Mouse (Mus musculus) myocyte (in vitro differentiated cells): Measurements from ENCODE around the gene Gm20388. TPM values are rescaled to one million over a fixed set of nuclear protein-coding genes. Genes with fewer than 3 reads are reported as not detected.

Experiments
- H3K27me3 ChIP-seq: one replicate; pipeline ENCODE4 v1.6.1; 2011; ENCODE audit not compliant: control insufficient read depth, insufficient read depth, insufficient read length
- H3K36me3 ChIP-seq: one replicate; pipeline ENCODE4 v1.6.1; 2011; ENCODE audit not compliant: control insufficient read depth, insufficient read depth
- H3K4me2 ChIP-seq: one replicate; pipeline ENCODE4 v1.6.1; 2011; ENCODE audit warnings: low read depth, control low read depth
- H3K4me3 ChIP-seq: one replicate; pipeline ENCODE4 v1.5.1; 2011; ENCODE audit warnings: mild to moderate bottlenecking, control low read depth, moderate library complexity
- H3K79me2 ChIP-seq: one replicate; pipeline ENCODE4 v1.6.1; 2011; ENCODE audit not compliant: control insufficient read depth, insufficient read depth
- H3ac ChIP-seq: one replicate; pipeline ENCODE4 v1.6.1; 2011; ENCODE audit not compliant: control insufficient read depth, insufficient read length
- CEBPB ChIP-seq: IDR thresholded peaks from 2 replicates; pipeline ENCODE4 v1.6.1; 2011; ENCODE audit warnings: mild to moderate bottlenecking, moderate library complexity; ENCODE audit not compliant: poor library complexity, insufficient read depth, severe bottlenecking
- E2F4 ChIP-seq: IDR thresholded peaks from one replicate; pipeline ENCODE4 v1.6.1; 2011; ENCODE audit warnings: mild to moderate bottlenecking, control low read depth, moderate library complexity; ENCODE audit not compliant: insufficient read depth
- MAX ChIP-seq: IDR thresholded peaks from one replicate; pipeline ENCODE4 v1.6.1; 2011; ENCODE audit warnings: low read depth, mild to moderate bottlenecking, control low read depth
- MYOD1 ChIP-seq, 3 experiments: IDR thresholded peaks; one replicate each; pipeline ENCODE4 v1.6.1; 2011; ENCODE audit warnings: control low read depth in 2 of 3, low read depth in 2 of 3, mild to moderate bottlenecking in 2 of 3, moderate library complexity in 1 of 3; ENCODE audit not compliant: insufficient read length in 2 of 3, control insufficient read depth in 1 of 3
- MYOG ChIP-seq, 3 experiments: IDR thresholded peaks; one replicate each; pipeline ENCODE4 v1.6.1; 2011; ENCODE audit warnings: control low read depth in 2 of 3, low read depth in 2 of 3, mild to moderate bottlenecking in 2 of 3; ENCODE audit not compliant: insufficient read length in 2 of 3, control insufficient read depth in 1 of 3, insufficient read depth in 1 of 3
- POLR2A ChIP-seq: IDR thresholded peaks from one replicate; pipeline ENCODE4 v1.6.1; 2011; ENCODE audit warnings: low read depth, mild to moderate bottlenecking, control low read depth, moderate library complexity; ENCODE audit not compliant: insufficient read length
- POLR2AphosphoS2 ChIP-seq: IDR thresholded peaks from one replicate; pipeline ENCODE4 v1.6.1; 2011; ENCODE audit warnings: low read depth, control low read depth; ENCODE audit not compliant: insufficient read length
- REST ChIP-seq: IDR thresholded peaks from one replicate; pipeline ENCODE4 v1.6.1; 2011; ENCODE audit warnings: mild to moderate bottlenecking, control low read depth, moderate library complexity; ENCODE audit not compliant: insufficient read depth, insufficient read length
- SRF ChIP-seq: IDR thresholded peaks from one replicate; pipeline ENCODE4 v1.6.1; 2011; ENCODE audit warnings: low read depth; ENCODE audit not compliant: control insufficient read depth, insufficient read length
- TCF12 ChIP-seq: IDR thresholded peaks from one replicate; pipeline ENCODE4 v1.6.1; 2011; ENCODE audit warnings: mild to moderate bottlenecking, control low read depth; ENCODE audit not compliant: poor library complexity, insufficient read depth, severe bottlenecking
- TCF3 ChIP-seq: IDR thresholded peaks from one replicate; pipeline ENCODE4 v1.6.1; 2011; ENCODE audit warnings: low read depth, control low read depth; ENCODE audit not compliant: insufficient read length
- USF1 ChIP-seq: IDR thresholded peaks from one replicate; pipeline ENCODE4 v1.6.1; 2011; ENCODE audit warnings: low read depth, mild to moderate bottlenecking, control low read depth, moderate library complexity
- polyA plus RNA-seq: library from polyadenylated mRNA; unstranded; fragments of >200 nt; fragmentation: generic; extraction: Trizol; gene quantifications from one replicate; pipeline ENCODE4 v1.2.1, GENCODE M21; 2012; ENCODE audit warnings: missing spikeins

Gm20388 gene
- polyA plus RNA-seq, 1 experiment, result 15.3 TPM

GRCm38 (mm10) chr8:122701441-122702185 is 2791.0 kb downstream of the Gm20388 start:
- no peaks in the 10 kb centered on the region for H3K79me2 ChIP-seq
- H3K27me3 ChIP-seq, result peaks cover 71% of the 10 kb centered on the region
- TF ChIP-seq MYOG (IDR thresholded peaks at IDR 0.05; ENCODE audit: control insufficient read depth in 1 of 3, insufficient read depth in 1 of 3, insufficient read length in 2 of 3, low read depth in 2 of 3), result no peak
- no peak for TF ChIP-seq POLR2AphosphoS2
- TF ChIP-seq REST, result no peak
- no peak for TF ChIP-seq SRF
- no peak for TF ChIP-seq TCF12
- no peak for TF ChIP-seq E2F4
- no peak for TF ChIP-seq MAX
- no peak for TF ChIP-seq POLR2A
- TF ChIP-seq USF1, result no peak
- TF ChIP-seq CEBPB, result no peak
- H3K4me3 ChIP-seq, result no peak overlapping the region
- H3ac ChIP-seq, result no peak overlapping the region
- no peaks in the 10 kb centered on the region for H3K36me3 ChIP-seq
- H3K4me2 ChIP-seq, result no peak overlapping the region

DNA sequence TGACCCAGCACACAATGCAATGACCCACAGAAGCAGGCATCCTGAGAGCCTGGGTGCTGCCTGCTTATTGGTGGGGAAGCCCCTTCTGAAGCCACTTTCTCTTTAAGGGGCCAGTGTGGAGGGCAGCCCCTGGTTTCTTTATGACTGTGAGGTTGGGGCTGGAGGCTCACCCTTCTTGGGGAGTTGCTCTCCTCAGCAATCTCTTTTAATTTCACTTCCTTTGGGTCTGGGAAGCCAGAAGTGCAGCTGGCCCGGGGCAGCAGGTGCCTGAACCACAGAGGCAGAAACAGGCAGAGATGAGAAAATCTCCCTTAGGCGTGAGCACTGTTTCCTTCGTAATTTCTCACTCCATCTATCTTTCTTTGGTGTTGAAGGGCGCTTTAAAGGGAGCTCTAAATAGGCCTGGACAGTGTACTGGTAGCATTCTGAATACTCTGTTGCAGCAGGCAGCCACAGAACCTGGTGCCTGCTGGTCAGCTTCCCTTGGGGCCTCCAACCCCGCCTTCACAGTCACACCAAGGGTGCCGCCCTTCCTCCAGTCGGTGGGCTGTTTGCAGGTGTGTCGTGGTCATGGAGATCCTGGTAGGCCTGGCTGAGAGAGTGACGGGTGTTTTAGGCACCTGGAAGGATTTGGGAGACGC is 2791.8 kb downstream of the Gm20388 start:
- H3K79me2 ChIP-seq, result no peaks in the 10 kb centered on the region
- H3K4me2 ChIP-seq, result no peak overlapping the region
- no peaks in the 10 kb centered on the region for H3K36me3 ChIP-seq
- H3K27me3 ChIP-seq, result peaks cover 79% of the 10 kb centered on the region
- H3K4me3 ChIP-seq, result no peak overlapping the region
- no peak for TF ChIP-seq SRF
- TF ChIP-seq MYOG (IDR thresholded peaks at IDR 0.05; ENCODE audit: control insufficient read depth in 1 of 3, insufficient read depth in 1 of 3, insufficient read length in 2 of 3, low read depth in 2 of 3), result peak in 2 of 3 experiments; percentile 52 to 78
- peak in 2 of 3 experiments; percentile 69 to 71 for TF ChIP-seq MYOD1 (IDR thresholded peaks at IDR 0.05; ENCODE audit: control insufficient read depth in 1 of 3, insufficient read length in 2 of 3, low read depth in 2 of 3)
- peak; percentile 3 for TF ChIP-seq TCF12
- TF ChIP-seq USF1, result no peak
- TF ChIP-seq POLR2AphosphoS2, result no peak
- H3ac ChIP-seq, result no peak overlapping the region

DNA sequence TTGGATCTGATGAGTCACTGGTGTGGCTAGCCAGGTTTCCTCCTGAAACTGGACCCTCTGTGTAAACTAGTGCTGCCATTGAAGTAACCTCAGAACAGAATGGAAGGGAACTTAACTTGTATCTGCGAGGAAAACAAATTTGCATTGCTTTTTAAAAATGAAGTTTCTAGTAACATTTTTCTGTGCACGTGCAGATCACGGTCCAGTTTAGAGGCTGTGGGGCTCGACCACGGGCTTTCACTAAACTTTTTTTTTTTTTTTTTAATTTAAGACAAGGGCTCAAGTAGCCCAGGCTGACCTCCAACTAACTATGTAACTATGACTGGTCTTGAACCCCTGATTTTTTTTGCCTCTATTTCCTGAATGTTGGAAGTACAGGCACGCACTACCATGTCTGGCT is 2792.3 kb downstream of the Gm20388 start:
- Histone ChIP-seq H3K79me2 (no peaks in the 10 kb centered on the region), H3K27me3 (peaks cover 79% of the 10 kb centered on the region), H3K4me3 (no peak overlapping the region), H3ac (no peak overlapping the region), H3K4me2 (no peak overlapping the region), H3K36me3 (no peaks in the 10 kb centered on the region)
- TF ChIP-seq MAX (no peak), TCF12 (no peak), USF1 (no peak), POLR2A (no peak), MYOG (IDR thresholded peaks at IDR 0.05; ENCODE audit: control insufficient read depth in 1 of 3, insufficient read depth in 1 of 3, insufficient read length in 2 of 3, low read depth in 2 of 3) (no peak), REST (no peak), SRF (no peak), POLR2AphosphoS2 (no peak), TCF3 (no peak), MYOD1 (IDR thresholded peaks at IDR 0.05; ENCODE audit: control insufficient read depth in 1 of 3, insufficient read length in 2 of 3, low read depth in 2 of 3) (no peak), CEBPB (no peak), E2F4 (no peak)

GRCm38 (mm10) chr8:122704612-122705011 is 2794.0 kb downstream of the Gm20388 start:
- no peaks in the 10 kb centered on the region for H3K79me2 ChIP-seq
- H3K27me3 ChIP-seq, result peaks cover 80% of the 10 kb centered on the region
- H3ac ChIP-seq, result no peak overlapping the region
- no peak for TF ChIP-seq CEBPB
- no peak for TF ChIP-seq MAX
- TF ChIP-seq POLR2AphosphoS2, result no peak
- no peak for TF ChIP-seq TCF3
- no peak for TF ChIP-seq MYOG (IDR thresholded peaks at IDR 0.05; ENCODE audit: control insufficient read depth in 1 of 3, insufficient read depth in 1 of 3, insufficient read length in 2 of 3, low read depth in 2 of 3)
- TF ChIP-seq REST, result no peak
- TF ChIP-seq MYOD1 (IDR thresholded peaks at IDR 0.05; ENCODE audit: control insufficient read depth in 1 of 3, insufficient read length in 2 of 3, low read depth in 2 of 3), result no peak
- TF ChIP-seq E2F4, result no peak
- TF ChIP-seq SRF, result no peak
- no peak for TF ChIP-seq USF1
- TF ChIP-seq POLR2A, result no peak
- H3K4me3 ChIP-seq, result no peak overlapping the region
- no peaks in the 10 kb centered on the region for H3K36me3 ChIP-seq
- no peak overlapping the region for H3K4me2 ChIP-seq
